Comparison of ENCODE assay signal across 13 mouse cellular contexts in genomic region chr4:73041486-73041885, GRCm38 (mm10).
"Had no signal": no experiment of that assay in that cellular context is flagged by ENCODE, and none has a peak within 500 bp of the region (broad histone marks: within the 10 kb centered on the region; RNA-seq: fewer than 3 reads in every experiment).

No protein-coding gene starts in this region.

- H3K36me3 ChIP-seq: midbrain, embryonic 13.5 days; midbrain, embryonic 15.5 days; neural tube, embryonic 12.5 days; stomach, embryonic 15.5 days had no signal

- H3K27ac ChIP-seq: midbrain, embryonic 13.5 days; midbrain, embryonic 15.5 days; neural tube, embryonic 12.5 days; stomach, embryonic 15.5 days; stomach, postnatal 0 days had no signal

- DNase-seq: lung, adult 18-20 months; lung, embryonic 14.5 days; lung, postnatal 10 days; lung, postnatal 4 days; right cerebral cortex, postnatal 14 days; thymus, adult 2 months; thymus, postnatal 25 days had no signal

- H3K9ac ChIP-seq: lung, embryonic 14.5 days; midbrain, embryonic 13.5 days; midbrain, embryonic 15.5 days; neural tube, embryonic 12.5 days; stomach, embryonic 15.5 days had no signal

- ATAC-seq: midbrain, embryonic 13.5 days; midbrain, embryonic 15.5 days had no signal

- H3K4me1 ChIP-seq: midbrain, embryonic 13.5 days; midbrain, embryonic 15.5 days; neural tube, embryonic 12.5 days; stomach, embryonic 15.5 days had no signal

- H3K4me2 ChIP-seq: lung, embryonic 14.5 days; midbrain, embryonic 11.5 days; midbrain, embryonic 13.5 days; midbrain, embryonic 15.5 days; neural tube, embryonic 12.5 days; stomach, embryonic 15.5 days had no signal

- H3K4me3 ChIP-seq: midbrain, embryonic 13.5 days; midbrain, embryonic 15.5 days; neural tube, embryonic 12.5 days; stomach, embryonic 15.5 days had no signal

- H3K27me3 ChIP-seq: midbrain, embryonic 15.5 days; neural tube, embryonic 12.5 days; stomach, embryonic 15.5 days had no signal

- H3K9me3 ChIP-seq: midbrain, embryonic 13.5 days; midbrain, embryonic 15.5 days; neural tube, embryonic 12.5 days; stomach, embryonic 15.5 days had no signal
